Mouse (Mus musculus) hindbrain, embryonic 15.5 days (tissue): ENCODE measurements around the gene Nt5dc2. TPM values are rescaled to one million over a fixed set of nuclear protein-coding genes. Genes with fewer than 3 reads are reported as not detected.

Experiments
- ATAC-seq: fragments of 200-750 bp; cut with Nextera tagmentation; 2 replicates; pipeline ENCODE4 v1.8.0; 2017; ENCODE audit warnings: low read depth, moderate number of reproducible peaks, moderate TSS enrichment; ENCODE audit not compliant: low FRiP score
- H3K27ac ChIP-seq: fragments of 300-500 bp; sonication (generic); replicated peaks from 2 replicates; pipeline ENCODE4 v1.5.1; 2015; ENCODE audit warnings: mild to moderate bottlenecking, inconsistent platforms
- H3K27me3 ChIP-seq: fragments of 300-500 bp; sonication (generic); 2 replicates; pipeline ENCODE4 v1.6.1; 2015; ENCODE audit warnings: control low read depth, inconsistent platforms
- H3K36me3 ChIP-seq: fragments of 300-500 bp; sonication (generic); 2 replicates; pipeline ENCODE4 v1.6.1; 2015; ENCODE audit warnings: control low read depth, inconsistent platforms
- H3K4me1 ChIP-seq: fragments of 300-500 bp; sonication (generic); replicated peaks from 2 replicates; pipeline ENCODE4 v1.6.1; 2015; ENCODE audit warnings: control low read depth, inconsistent platforms
- H3K4me2 ChIP-seq: fragments of 300-500 bp; sonication (generic); 2 replicates; pipeline ENCODE4 v1.6.1; 2015; ENCODE audit warnings: moderate library complexity, mild to moderate bottlenecking, inconsistent platforms
- H3K4me3 ChIP-seq: fragments of 300-500 bp; sonication (generic); 2 replicates; pipeline ENCODE4 v1.5.1; 2015; ENCODE audit warnings: mild to moderate bottlenecking, inconsistent platforms
- H3K9ac ChIP-seq: fragments of 300-500 bp; sonication (generic); 2 replicates; pipeline ENCODE4 v1.6.1; 2015; ENCODE audit warnings: inconsistent platforms
- H3K9me3 ChIP-seq: fragments of 300-500 bp; sonication (generic); 2 replicates; pipeline ENCODE4 v1.6.1; 2016; ENCODE audit warnings: control low read depth, inconsistent platforms
- WGBS: fragments of 180-500 bp; shearing (Covaris S2); methylation state at CpG from one replicate; pipeline ENCODE4 v1.1.7; 2015; 5-methylcytosine and 5-hydroxymethylcytosine counted together
- polyA plus RNA-seq: library from polyadenylated mRNA; unstranded; fragments of >200 nt; fragmentation: Nextera tagmentation; extraction: Ambion mirVana; gene quantifications from 2 replicates; pipeline ENCODE4 v1.2.1, GENCODE M21; 2015

Gene Nt5dc2
- polyA plus RNA-seq, 1 experiment from 2014 or later = 270 TPM

DNA sequence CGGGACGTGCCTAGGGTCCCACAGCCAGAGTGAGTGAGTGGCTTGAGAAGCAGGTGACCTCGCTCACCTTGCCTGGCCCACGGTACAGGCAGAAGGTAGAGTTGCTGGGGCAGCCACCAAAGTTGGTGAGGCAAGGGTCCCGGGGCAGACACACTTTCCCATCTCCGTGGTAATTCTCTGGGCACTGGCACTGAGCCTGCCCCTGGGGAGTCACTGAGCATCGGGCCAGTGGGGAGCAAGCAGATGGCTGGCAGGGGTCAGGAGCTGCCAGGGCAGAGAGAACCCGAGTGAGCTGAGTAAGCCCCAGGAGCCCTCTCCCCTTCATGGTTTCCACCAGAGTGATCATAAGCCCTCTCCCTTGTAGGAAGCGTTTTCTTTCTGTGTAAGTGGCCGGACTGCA is 30.8 kb downstream of the Nt5dc2 start:
- no peak overlapping the region for H3K4me3 ChIP-seq
- no peak overlapping the region for H3K4me2 ChIP-seq
- H3K27me3 ChIP-seq = no peaks in the 10 kb centered on the region
- H3K27ac ChIP-seq = no peak overlapping the region
- no peaks in the 10 kb centered on the region for H3K9me3 ChIP-seq
- peaks cover 11% of the 10 kb centered on the region; the same call in 1 of the 2 replicates for H3K4me1 ChIP-seq
- H3K36me3 ChIP-seq = no peaks in the 10 kb centered on the region
- ATAC-seq = 0 out of 2 replicates have a peak, but pooled peaks have one; percentile 24
- no peak overlapping the region for H3K9ac ChIP-seq
- WGBS = 64% methylated on average over 10 of the region's 10 CpGs

DNA sequence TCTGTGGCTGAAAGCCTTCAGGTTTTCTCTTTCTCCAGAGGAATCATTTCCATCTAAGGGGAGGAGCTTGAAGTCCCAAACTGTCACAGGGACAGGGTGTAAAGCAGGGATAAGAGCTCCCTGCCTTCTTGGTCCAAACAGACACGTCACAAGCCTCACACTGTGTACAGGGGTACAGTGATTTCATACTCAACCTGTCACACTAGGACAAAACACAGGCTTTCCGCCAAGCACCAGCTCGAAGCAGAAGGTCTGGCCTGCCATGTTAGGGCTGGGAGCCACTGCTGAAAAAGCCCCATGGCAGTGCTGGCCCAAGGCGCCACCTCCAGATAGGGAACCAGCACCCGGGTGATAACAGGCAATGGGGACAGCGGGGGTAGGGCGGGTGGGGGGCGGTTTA is 33.2 kb downstream of the Nt5dc2 start:
- Histone ChIP-seq H3K36me3 (no peaks in the 10 kb centered on the region), H3K9ac (no peak overlapping the region), H3K4me2 (no peak overlapping the region), H3K4me3 (no peak overlapping the region), H3K27me3 (no peaks in the 10 kb centered on the region), H3K4me1 (peaks cover 18% of the 10 kb centered on the region), H3K27ac (no peak overlapping the region), H3K9me3 (no peaks in the 10 kb centered on the region)
- WGBS = 80% methylated on average over 8 of the region's 8 CpGs
- no peak for ATAC-seq

DNA sequence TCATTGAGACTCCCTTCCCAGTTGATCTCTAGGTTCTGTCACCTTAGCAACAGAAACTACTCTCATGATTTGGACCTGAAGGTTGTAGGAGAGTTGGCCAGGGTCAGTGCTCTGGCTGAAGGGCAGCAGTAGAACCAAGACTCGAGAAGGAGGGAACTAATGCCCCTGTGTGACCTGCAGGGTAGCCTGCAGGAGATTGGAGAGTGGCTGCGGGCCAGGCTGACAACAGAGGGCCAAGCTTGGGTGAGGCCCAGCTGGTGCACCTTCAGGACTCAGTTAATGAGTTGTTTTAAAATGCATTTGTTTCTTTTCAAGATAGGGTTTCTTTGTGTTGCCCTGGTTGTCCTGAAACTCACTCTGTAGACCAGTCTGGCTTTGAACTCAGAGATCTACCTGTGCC is 34.2 kb downstream of the Nt5dc2 start:
- no peak for ATAC-seq
- no peak overlapping the region for H3K4me2 ChIP-seq
- no peak overlapping the region for H3K27ac ChIP-seq
- H3K9ac ChIP-seq = no peak overlapping the region
- peaks cover 18% of the 10 kb centered on the region for H3K4me1 ChIP-seq
- H3K4me3 ChIP-seq = no peak overlapping the region
- no peaks in the 10 kb centered on the region for H3K36me3 ChIP-seq
- H3K9me3 ChIP-seq = no peaks in the 10 kb centered on the region
- H3K27me3 ChIP-seq = no peaks in the 10 kb centered on the region
- 68% methylated on average over 2 of the region's 2 CpGs for WGBS

DNA sequence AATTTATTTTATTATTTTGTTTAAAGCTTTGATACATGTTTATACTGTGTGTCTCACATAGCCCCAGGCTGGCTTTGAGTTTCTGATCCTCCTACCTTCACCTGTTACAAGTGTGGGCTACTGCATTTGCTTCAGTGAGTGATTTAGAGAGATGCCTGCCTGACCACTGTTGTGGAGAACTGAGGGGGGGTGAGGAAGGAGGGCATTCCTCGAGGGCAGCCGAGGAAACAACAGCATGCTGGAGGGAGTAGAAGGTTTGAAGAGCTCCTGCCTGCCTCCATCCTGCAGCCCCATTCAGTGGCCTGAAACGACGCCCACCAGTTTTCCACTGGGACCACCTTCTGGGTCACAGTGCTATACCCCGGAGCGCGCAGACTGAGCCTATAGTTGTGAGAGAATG is 34.6 kb downstream of the Nt5dc2 start:
- 46% methylated on average over 7 of the region's 7 CpGs for WGBS
- Histone ChIP-seq H3K9me3 (no peaks in the 10 kb centered on the region), H3K36me3 (peaks cover 2% of the 10 kb centered on the region; the same call in 1 of the 2 replicates), H3K4me2 (no peak overlapping the region), H3K9ac (no peak overlapping the region), H3K27me3 (no peaks in the 10 kb centered on the region), H3K4me3 (no peak overlapping the region), H3K27ac (no peak overlapping the region), H3K4me1 (peaks cover 18% of the 10 kb centered on the region)
- ATAC-seq = no peak

DNA sequence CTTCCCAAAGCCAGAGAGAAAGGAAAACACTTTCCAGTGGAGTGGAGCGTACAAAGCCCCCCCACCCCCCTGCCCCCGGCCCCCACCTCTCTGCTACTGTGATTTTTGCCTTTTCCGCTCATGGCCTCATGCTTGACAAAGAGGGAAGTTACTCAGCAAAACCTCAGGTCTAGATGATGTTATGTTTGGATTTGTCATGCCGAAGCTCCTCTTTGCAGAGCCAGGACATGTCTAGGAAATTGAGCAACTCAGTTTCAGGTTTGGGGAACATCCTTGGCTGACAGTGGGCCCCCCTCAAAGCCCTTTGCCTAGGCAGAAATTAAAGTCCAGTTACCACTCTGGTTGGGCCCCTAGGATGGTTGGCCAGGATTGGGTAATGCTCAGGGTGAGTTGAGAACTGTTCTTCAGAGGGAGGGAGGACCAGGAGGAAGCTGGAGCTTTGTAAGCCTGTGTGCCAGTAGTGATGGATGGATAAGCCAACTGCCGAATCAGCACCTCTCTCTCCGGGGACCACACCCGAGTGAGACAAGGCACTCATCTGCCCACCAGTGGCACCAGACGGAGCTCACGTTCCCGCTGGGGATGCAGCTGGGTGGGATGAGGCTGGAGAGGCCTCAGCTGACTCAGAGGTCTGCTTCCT is 35.3 kb downstream of the Nt5dc2 start:
- 0 out of 2 replicates have a peak overlapping the region, but pooled peaks have one; percentile 3 for H3K27ac ChIP-seq
- H3K9me3 ChIP-seq = no peaks in the 10 kb centered on the region
- H3K4me2 ChIP-seq = no peak overlapping the region
- WGBS = 55% methylated on average over 10 of the region's 10 CpGs
- peaks cover 8% of the 10 kb centered on the region for H3K36me3 ChIP-seq
- H3K4me3 ChIP-seq = no peak overlapping the region
- H3K9ac ChIP-seq = no peak overlapping the region
- ATAC-seq = no peak
- H3K4me1 ChIP-seq = peaks cover 18% of the 10 kb centered on the region
- no peaks in the 10 kb centered on the region for H3K27me3 ChIP-seq

DNA sequence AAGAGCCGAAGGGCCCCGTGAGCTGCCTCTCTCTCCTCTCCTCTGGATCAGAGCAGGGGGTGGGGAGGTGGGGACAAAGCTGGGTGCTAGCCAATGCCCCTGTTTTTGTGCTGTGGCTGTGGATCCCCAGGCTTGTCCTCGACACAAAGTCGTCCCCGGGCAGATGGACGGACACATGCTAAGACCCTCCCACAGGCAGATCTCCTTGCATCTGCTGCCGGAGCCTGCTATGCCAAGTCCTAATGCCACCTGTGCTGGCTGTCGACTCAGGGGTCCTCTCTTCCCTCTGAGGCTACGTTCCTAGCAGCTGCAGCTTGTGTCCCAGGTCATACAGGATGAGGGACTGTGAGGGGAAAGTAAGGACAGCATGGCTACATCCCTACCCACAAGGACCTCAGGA is 36.0 kb downstream of the Nt5dc2 start:
- Histone ChIP-seq H3K4me3 (no peak overlapping the region), H3K27ac (0 out of 2 replicates have a peak overlapping the region, but pooled peaks have one; percentile 3), H3K36me3 (peaks cover 16% of the 10 kb centered on the region), H3K4me1 (peaks cover 18% of the 10 kb centered on the region), H3K4me2 (0 out of 2 replicates have a peak overlapping the region, but pooled peaks have one; percentile 27), H3K9ac (no peak overlapping the region), H3K27me3 (no peaks in the 10 kb centered on the region), H3K9me3 (no peaks in the 10 kb centered on the region)
- no peak for ATAC-seq
- WGBS = 42% methylated on average over 9 of the region's 9 CpGs

DNA sequence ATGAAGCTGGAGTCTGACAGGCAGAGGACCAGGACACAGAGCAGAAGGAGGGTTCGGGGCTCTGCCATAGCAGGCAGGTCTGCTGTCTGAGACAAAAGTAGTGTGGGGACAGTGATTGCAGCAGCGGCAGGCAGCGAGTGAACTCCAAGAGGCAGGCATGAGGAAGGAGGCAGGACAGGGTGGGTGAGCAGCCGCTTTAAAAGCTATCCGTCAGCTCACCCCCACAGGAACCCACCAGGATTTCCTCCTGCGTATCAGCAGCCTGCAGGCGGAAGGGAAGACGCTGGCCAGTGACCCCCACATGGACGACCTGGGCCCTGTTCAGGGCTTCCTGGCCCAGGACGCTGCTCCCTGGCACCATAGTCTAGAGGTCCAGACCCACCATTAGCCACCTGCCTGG is 37.6 kb downstream of the Nt5dc2 start, which contains the start of gene Stab1:
Gene Stab1 (minus strand): TSS at position 217 of the 400 bp plus-strand sequence.
- Histone ChIP-seq H3K27ac (0 out of 2 replicates have a peak within 1 kb of the TSS, but pooled peaks have one; percentile 17), H3K36me3 (peaks cover 32% of the 10 kb centered on the region), H3K9me3 (no peaks in the 10 kb centered on the region), H3K4me1 (peaks cover 18% of the 10 kb centered on the region), H3K4me2 (peak within 1 kb of the TSS; percentile 27), H3K4me3 (peak within 1 kb of the TSS; percentile 15; the same call in 1 of the 2 replicates), H3K9ac (no peak within 1 kb of the TSS), H3K27me3 (no peaks in the 10 kb centered on the region)
- ATAC-seq = no peak
- 60% methylated on average over 10 of the region's 10 CpGs for WGBS

DNA sequence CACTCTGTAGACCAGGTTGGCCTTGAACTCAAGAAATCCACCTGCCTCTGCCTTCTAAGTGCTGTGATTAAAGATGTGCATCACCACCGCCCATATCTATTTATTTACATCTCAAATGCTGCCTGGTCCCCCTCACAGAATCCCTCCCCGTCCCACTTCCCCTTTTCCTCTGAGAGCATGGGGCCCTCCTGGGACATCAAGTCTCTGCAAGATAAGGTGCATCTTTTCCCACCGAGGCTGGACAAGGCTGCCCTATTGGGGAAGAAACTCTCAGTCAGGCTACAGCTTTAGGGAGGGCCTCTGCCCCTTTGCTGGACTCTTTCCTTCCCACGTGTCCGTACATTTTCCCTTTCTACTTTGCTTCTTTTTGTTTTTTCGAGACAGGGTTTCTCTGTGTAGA is 38.7 kb downstream of the Nt5dc2 start:
- Histone ChIP-seq H3K27me3 (no peaks in the 10 kb centered on the region), H3K27ac (no peak overlapping the region), H3K4me3 (no peak overlapping the region), H3K4me1 (peaks cover 18% of the 10 kb centered on the region), H3K36me3 (peaks cover 42% of the 10 kb centered on the region), H3K9ac (no peak overlapping the region), H3K9me3 (no peaks in the 10 kb centered on the region), H3K4me2 (no peak overlapping the region)
- no peak for ATAC-seq
- 78% methylated on average over 6 of the region's 6 CpGs for WGBS

DNA sequence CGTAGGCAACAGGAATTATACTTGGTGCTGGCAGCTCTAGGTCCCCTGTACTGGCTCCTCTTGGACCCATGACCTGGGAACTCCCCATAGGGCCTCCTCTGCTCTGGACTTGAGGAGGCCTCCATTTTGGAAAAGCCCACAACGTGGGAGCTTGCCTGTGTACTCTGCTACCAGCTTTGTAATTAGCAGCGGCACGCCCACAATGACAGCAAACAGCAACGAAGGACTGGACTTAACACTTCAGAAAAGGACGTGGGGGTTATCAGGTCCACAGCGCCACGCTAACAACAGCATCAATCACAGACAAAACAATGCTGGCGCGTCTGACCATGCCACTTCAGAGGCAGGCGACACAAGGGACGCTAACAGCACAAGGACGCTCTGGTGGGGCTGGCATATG is 40.1 kb downstream of the Nt5dc2 start:
- Histone ChIP-seq H3K9me3 (no peaks in the 10 kb centered on the region), H3K27ac (0 out of 2 replicates have a peak overlapping the region, but pooled peaks have one; percentile 6), H3K4me2 (no peak overlapping the region), H3K9ac (no peak overlapping the region), H3K27me3 (no peaks in the 10 kb centered on the region), H3K4me3 (no peak overlapping the region), H3K36me3 (peaks cover 56% of the 10 kb centered on the region), H3K4me1 (peaks cover 13% of the 10 kb centered on the region)
- 75% methylated on average over 13 of the region's 13 CpGs for WGBS
- no peak for ATAC-seq

DNA sequence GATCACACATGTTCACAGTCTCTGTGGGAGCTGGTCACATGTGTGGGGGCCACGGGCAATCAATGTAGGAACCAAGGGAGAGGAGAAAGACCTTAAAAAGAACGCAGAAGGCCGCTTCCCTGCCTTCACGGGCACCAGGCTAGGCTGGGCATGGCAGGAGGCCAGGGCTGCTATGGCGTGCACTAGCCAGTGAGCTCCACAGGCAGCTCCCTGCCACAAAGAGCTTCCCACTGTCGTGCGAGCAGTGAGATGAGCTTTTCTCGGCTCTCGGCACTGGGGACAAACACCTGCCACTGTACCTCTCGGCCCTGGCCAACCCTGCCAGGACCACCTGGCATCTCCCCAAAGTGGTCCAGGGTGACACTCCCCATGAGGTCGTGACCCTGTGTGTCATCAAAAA is 40.5 kb downstream of the Nt5dc2 start:
- ATAC-seq = no peak
- H3K4me3 ChIP-seq = no peak overlapping the region
- WGBS = 77% methylated on average over 11 of the region's 11 CpGs
- peaks cover 10% of the 10 kb centered on the region for H3K4me1 ChIP-seq
- no peaks in the 10 kb centered on the region for H3K9me3 ChIP-seq
- H3K4me2 ChIP-seq = no peak overlapping the region
- H3K27me3 ChIP-seq = no peaks in the 10 kb centered on the region
- 0 out of 2 replicates have a peak overlapping the region, but pooled peaks have one; percentile 6 for H3K27ac ChIP-seq
- peaks cover 60% of the 10 kb centered on the region for H3K36me3 ChIP-seq
- H3K9ac ChIP-seq = no peak overlapping the region

DNA sequence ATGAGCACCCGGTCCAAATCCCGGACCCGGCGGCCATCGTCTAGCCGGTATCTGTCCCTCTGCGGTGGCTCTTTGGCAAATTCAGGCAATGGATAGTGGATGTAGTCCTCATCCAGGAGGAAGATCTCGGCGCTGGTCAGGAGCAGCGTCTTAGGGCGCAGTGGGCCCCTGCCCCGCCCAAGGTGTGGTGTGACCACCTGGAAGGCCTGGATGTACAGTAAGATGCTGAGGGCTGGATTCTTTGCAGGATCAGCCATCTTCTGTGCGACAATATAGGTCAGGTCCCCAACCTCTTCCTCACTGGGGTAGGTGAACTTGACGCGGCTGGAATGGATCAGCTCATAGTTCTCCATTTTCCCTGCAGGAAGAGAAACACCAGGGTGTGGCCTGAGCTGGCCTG is 41.0 kb downstream of the Nt5dc2 start:
- H3K27ac ChIP-seq = no peak overlapping the region
- no peak for ATAC-seq

DNA sequence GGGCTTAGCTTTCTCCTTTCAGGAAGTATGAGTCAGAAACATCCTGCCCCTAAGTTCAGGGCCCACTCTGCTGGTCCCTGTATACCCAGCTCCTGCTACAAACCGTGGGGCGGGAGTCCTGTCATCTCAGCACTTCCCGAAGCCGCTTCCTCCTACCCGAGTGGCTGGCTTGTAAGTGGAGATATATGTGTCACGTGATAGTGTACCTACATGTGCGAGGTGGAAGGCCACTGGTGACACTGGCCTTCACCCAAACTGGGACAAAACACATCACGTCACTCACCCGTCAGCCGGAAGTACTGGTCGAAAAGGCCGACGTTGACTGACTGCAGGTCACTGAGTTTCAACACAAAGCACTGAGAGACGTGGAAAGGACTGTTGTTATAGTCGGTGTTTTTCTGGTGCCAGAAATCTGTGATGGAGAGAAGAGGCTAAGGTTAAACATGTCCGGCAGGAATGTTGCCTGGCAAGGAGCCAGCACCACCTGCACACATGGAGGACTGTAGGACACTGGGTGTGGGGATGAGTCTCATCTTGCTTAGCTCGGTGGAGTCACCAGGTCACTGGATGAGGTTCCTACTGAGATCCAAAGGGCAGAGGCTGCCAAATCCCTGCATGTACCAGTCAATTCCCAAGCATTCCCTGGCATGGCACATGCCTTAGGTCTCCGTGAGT is 42.1 kb downstream of the Nt5dc2 start:
- Histone ChIP-seq H3K9me3 (no peaks in the 10 kb centered on the region), H3K27ac (no peak overlapping the region)

More for the DNA sequence above, 41.0 kb downstream of the Nt5dc2 start:
- no peak overlapping the region for H3K9ac ChIP-seq
- peaks cover 65% of the 10 kb centered on the region for H3K36me3 ChIP-seq
- WGBS = 95% methylated on average over 15 of the region's 15 CpGs
- H3K4me1 ChIP-seq = peaks cover 6% of the 10 kb centered on the region; the same call in 1 of the 2 replicates
- H3K9me3 ChIP-seq = no peaks in the 10 kb centered on the region
- no peak overlapping the region for H3K4me2 ChIP-seq
- no peaks in the 10 kb centered on the region for H3K27me3 ChIP-seq
- no peak overlapping the region for H3K4me3 ChIP-seq

More for the DNA sequence above, 42.1 kb downstream of the Nt5dc2 start:
- no peak for ATAC-seq
- no peaks in the 10 kb centered on the region for H3K27me3 ChIP-seq
- peaks cover 76% of the 10 kb centered on the region for H3K36me3 ChIP-seq
- WGBS = 85% methylated on average over 18 of the region's 18 CpGs
- H3K4me3 ChIP-seq = no peak overlapping the region
- peaks cover 6% of the 10 kb centered on the region; the same call in 1 of the 2 replicates for H3K4me1 ChIP-seq
- H3K4me2 ChIP-seq = no peak overlapping the region
- no peak overlapping the region for H3K9ac ChIP-seq
